Mouse (Mus musculus): ENCODE measurements around the gene Ttc9c.

Gene Ttc9c

GRCm38 (mm10) chr19:8786008-8786781, 32.9 kb downstream of the Ttc9c start, which contains the start of gene Taf6l:
Gene Taf6l (minus strand): TSS chr19:8786417.
- DNase-seq (ENCODE audit: extremely low read depth, low read depth, low spot score), result peak; percentile 87

GRCm38 (mm10) chr19:8774951-8775421, 44.1 kb downstream of the Ttc9c start:
- no peak for DNase-seq (ENCODE audit: extremely low read depth, low read depth, low spot score)

- DNase-seq (ENCODE audit: extremely low read depth, low read depth, low spot score), result no peak
These were observed 44.9 kb downstream of the Ttc9c start, which contains the start of gene Tmem179b for GRCm38 (mm10) chr19:8774086-8774835. Gene Tmem179b (minus strand): TSS chr19:8774467.

GRCm38 (mm10) chr19:8773409-8773808, 45.7 kb downstream of the Ttc9c start:
- no peak for DNase-seq (ENCODE audit: extremely low read depth, low read depth, low spot score)

GRCm38 (mm10) chr19:8772996-8773395, 46.1 kb downstream of the Ttc9c start:
- DNase-seq (ENCODE audit: extremely low read depth, low read depth, low spot score), result no peak

- DNase-seq (ENCODE audit: extremely low read depth, low read depth, low spot score), result no peak
These were observed 48.4 kb downstream of the Ttc9c start, which contains the start of gene Tmem223 for GRCm38 (mm10) chr19:8770567-8771270. Gene Tmem223 (plus strand): TSS chr19:8770996.

GRCm38 (mm10) chr19:8765562-8765961, 53.6 kb downstream of the Ttc9c start:
- no peak for DNase-seq (ENCODE audit: extremely low read depth, low read depth, low spot score)

- no peak for DNase-seq (ENCODE audit: extremely low read depth, low read depth, low spot score)
These were observed 55.9 kb downstream of the Ttc9c start for GRCm38 (mm10) chr19:8763276-8763675.

- no peak for DNase-seq (ENCODE audit: extremely low read depth, low read depth, low spot score)
These were observed 58.4 kb downstream of the Ttc9c start for GRCm38 (mm10) chr19:8760757-8761156.

Measured in fat pad, adult 2 months (tissue).